Mouse (Mus musculus) kidney, embryonic 15.5 days (tissue): Measurements from ENCODE around the gene Flnb. TPM values are rescaled to one million over a fixed set of nuclear protein-coding genes. Genes with fewer than 3 reads are reported as not detected.

Experiments
- ATAC-seq: fragments of 200-750 bp; cut with Nextera tagmentation; replicated peaks from 2 replicates; pipeline ENCODE4 v1.8.0; 2017; ENCODE audit warnings: moderate TSS enrichment; ENCODE audit not compliant: low FRiP score
- H3K27ac ChIP-seq: fragments of 300-500 bp; sonication (generic); 2 replicates; pipeline ENCODE4 v1.5.1; 2015; ENCODE audit warnings: mild to moderate bottlenecking, inconsistent platforms
- H3K27me3 ChIP-seq: fragments of 300-500 bp; sonication (generic); 2 replicates; pipeline ENCODE4 v1.6.1; 2015; ENCODE audit warnings: inconsistent platforms
- H3K36me3 ChIP-seq: fragments of 300-500 bp; sonication (generic); 2 replicates; pipeline ENCODE4 v1.6.1; 2015; ENCODE audit warnings: inconsistent platforms
- H3K4me1 ChIP-seq: fragments of 300-500 bp; sonication (generic); 2 replicates; pipeline ENCODE4 v1.6.1; 2015; ENCODE audit warnings: inconsistent platforms
- H3K4me2 ChIP-seq: fragments of 300-500 bp; sonication (generic); 2 replicates; pipeline ENCODE4 v1.6.1; 2015; ENCODE audit warnings: moderate library complexity, mild to moderate bottlenecking, inconsistent platforms
- H3K4me3 ChIP-seq: fragments of 300-500 bp; sonication (generic); replicated peaks from 2 replicates; pipeline ENCODE4 v1.5.1; 2015; ENCODE audit warnings: mild to moderate bottlenecking, inconsistent platforms
- H3K9ac ChIP-seq: fragments of 300-500 bp; sonication (generic); 2 replicates; pipeline ENCODE4 v1.6.1; 2015; ENCODE audit warnings: mild to moderate bottlenecking, inconsistent platforms
- H3K9me3 ChIP-seq: fragments of 300-500 bp; sonication (generic); replicated peaks from 2 replicates; pipeline ENCODE4 v1.6.1; 2016; ENCODE audit warnings: inconsistent platforms
- WGBS: fragments of 180-500 bp; shearing (Covaris S2); methylation state at CpG from one replicate; pipeline ENCODE4 v1.1.7; 2015; ENCODE audit warnings: mixed read lengths; 5-methylcytosine and 5-hydroxymethylcytosine counted together
- polyA plus RNA-seq: library from polyadenylated mRNA; unstranded; fragments of >200 nt; fragmentation: Nextera tagmentation; extraction: Ambion mirVana; gene quantifications from 2 replicates; pipeline ENCODE4 v1.2.1, GENCODE M21; 2015

Flnb gene
- 19.4 and 20.6 TPM in 2 replicates for polyA plus RNA-seq

GRCm38 (mm10) chr14:7817770-7818462, at the start of gene Flnb:
TSS of gene Flnb (plus strand) at chr14:7817957.
- Histone ChIP-seq H3K36me3 (no peaks in the 10 kb centered on the region), H3K27ac (peak within 1 kb of the TSS; percentile 82), H3K4me2 (peak within 1 kb of the TSS; percentile 91), H3K9ac (peak within 1 kb of the TSS; percentile 73), H3K9me3 (no peaks in the 10 kb centered on the region), H3K4me3 (peak within 1 kb of the TSS; percentile 78), H3K4me1 (peaks cover 34% of the 10 kb centered on the region), H3K27me3 (no peaks in the 10 kb centered on the region)
- under 1% methylated on average over 49 of the region's 49 CpGs for WGBS
- peak; percentile 97 for ATAC-seq

DNA sequence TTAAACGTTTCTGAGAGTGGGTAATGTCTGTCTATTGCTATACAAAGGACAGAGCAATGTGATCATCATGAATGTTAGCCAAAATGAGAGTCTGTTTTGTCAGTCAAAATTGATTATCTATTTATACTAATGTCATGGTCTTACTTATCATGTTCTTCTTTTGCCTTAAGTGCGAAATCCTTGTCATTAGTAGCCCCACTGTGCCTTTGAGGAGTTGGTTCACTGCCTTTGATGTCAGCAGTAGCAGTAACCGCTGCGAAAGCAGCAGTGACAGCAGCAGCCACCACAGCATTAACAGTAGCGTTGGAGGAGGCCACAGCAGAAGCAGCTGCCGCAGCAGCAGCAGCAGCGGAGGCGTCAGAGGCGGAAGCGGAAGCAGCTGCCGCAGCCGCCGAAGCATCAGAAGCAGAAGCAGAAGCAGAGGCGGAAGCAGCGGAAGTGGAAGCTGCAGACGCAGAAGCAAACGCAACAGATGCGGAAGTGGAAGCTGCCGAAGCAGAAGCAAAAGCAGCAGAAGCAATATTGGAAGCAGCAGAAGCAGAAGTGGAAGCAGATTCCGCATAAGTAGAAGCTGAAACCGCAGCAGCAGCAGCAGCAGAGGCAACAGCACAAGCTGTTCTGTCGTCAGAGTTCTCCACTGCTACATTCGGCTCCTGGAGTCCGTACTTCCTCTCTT, 43.9 kb upstream of the Flnb start:
- ATAC-seq: peak; percentile 73; the same call in 1 of the 2 replicates
- Histone ChIP-seq H3K9me3 (no peaks in the 10 kb centered on the region), H3K36me3 (no peaks in the 10 kb centered on the region), H3K4me3 (peak overlapping the region; percentile 50), H3K27ac (peak overlapping the region; percentile 43; the same call in 1 of the 2 replicates), H3K9ac (peak overlapping the region; percentile 21; the same call in 1 of the 2 replicates), H3K4me1 (no peaks in the 10 kb centered on the region), H3K27me3 (no peaks in the 10 kb centered on the region), H3K4me2 (peak overlapping the region; percentile 60)
- WGBS: 41% methylated on average over 24 of the region's 24 CpGs

GRCm38 (mm10) chr14:7786073-7786472, 31.7 kb upstream of the Flnb start:
- peaks cover 2% of the 10 kb centered on the region; the same call in 1 of the 2 replicates for H3K4me1 ChIP-seq

GRCm38 (mm10) chr14:7789266-7790030, 28.3 kb upstream of the Flnb start:
- Histone ChIP-seq H3K36me3 (no peaks in the 10 kb centered on the region), H3K4me3 (no peak overlapping the region), H3K27me3 (peaks cover 6% of the 10 kb centered on the region; the same call in 1 of the 2 replicates), H3K9me3 (no peaks in the 10 kb centered on the region), H3K4me1 (peaks cover 12% of the 10 kb centered on the region), H3K4me2 (no peak overlapping the region), H3K27ac (no peak overlapping the region), H3K9ac (no peak overlapping the region)
- ATAC-seq: no peak
- 82% methylated on average over 7 of the region's 7 CpGs for WGBS

More at GRCm38 (mm10) chr14:7786073-7786472, 31.7 kb upstream of the Flnb start:
- Histone ChIP-seq H3K27me3 (no peaks in the 10 kb centered on the region), H3K4me2 (no peak overlapping the region), H3K36me3 (no peaks in the 10 kb centered on the region), H3K9ac (no peak overlapping the region), H3K9me3 (no peaks in the 10 kb centered on the region), H3K4me3 (no peak overlapping the region), H3K27ac (no peak overlapping the region)
- WGBS: 31% methylated on average over 13 of the region's 13 CpGs
- no peak for ATAC-seq

DNA sequence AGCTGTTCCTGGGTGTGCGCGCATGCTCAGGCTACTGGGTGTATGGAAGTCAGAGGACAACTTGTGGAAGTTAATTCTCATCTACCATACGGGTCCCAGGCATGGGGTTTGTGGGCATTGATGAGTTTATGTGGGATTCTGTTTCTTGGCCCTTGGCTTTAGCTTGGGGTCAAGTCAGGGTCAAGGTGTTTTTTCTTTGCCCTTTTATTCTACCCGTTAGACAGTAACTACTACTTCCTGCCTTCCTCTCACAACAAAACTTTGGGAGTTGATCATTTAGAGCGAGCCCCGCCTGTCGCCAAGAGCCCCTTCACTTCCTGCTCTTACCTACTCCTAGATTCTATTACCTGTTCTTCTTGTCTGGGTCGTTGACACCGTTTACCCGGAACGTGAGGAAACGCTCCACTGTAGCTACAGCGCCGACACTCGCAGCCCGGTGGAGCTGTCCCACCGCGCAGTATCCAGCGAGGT, 26.7 kb upstream of the Flnb start:
- WGBS: 13% methylated on average over 19 of the region's 19 CpGs
- Histone ChIP-seq H3K4me3 (peak overlapping the region; percentile 44), H3K4me1 (peaks cover 12% of the 10 kb centered on the region), H3K9ac (no peak overlapping the region), H3K4me2 (peak overlapping the region; percentile 81), H3K27ac (no peak overlapping the region), H3K27me3 (peaks cover 6% of the 10 kb centered on the region; the same call in 1 of the 2 replicates), H3K9me3 (no peaks in the 10 kb centered on the region), H3K36me3 (no peaks in the 10 kb centered on the region)
- ATAC-seq: 0 out of 2 replicates have a peak, but pooled peaks have one; percentile 10

DNA sequence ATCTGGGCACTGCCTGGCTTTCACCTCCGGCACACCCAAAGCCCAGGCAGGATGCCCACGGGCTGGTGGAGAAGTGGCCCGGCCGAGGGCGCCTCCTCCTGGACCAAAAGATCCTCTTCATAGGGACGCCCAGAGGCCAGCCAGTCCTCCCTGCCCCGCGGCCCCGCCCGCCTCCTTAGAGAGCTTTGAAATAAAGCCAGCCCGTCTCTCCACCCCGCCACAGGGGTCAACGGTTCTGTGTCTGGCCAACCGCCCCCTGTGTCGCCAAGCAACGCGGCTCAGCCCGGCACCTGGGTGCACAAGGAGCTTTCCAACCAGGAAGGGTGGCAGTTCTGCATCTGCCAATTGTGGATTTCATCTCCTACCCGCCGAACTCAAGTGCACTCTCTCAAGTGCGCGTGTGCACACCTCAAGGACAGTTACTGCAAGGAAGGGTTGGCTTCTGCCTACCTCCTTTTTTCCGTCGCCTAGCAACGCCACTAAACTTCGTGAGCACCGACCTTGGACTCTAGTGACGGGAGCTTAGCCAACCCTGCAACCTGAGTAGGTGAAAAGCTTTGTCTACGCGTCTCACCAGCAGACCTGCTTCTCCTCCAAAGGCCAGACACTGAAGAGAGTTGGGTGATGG, 26.1 kb upstream of the Flnb start, which contains the start of gene Gm26661:
Gm26661 (plus strand) TSS at position 56 of the 628 bp plus-strand sequence.
- ATAC-seq: peak; percentile 95
- H3K36me3 ChIP-seq: no peaks in the 10 kb centered on the region
- H3K9ac ChIP-seq: no peak within 1 kb of the TSS
- H3K27me3 ChIP-seq: peaks cover 6% of the 10 kb centered on the region; the same call in 1 of the 2 replicates
- peak within 1 kb of the TSS; percentile 44 for H3K4me3 ChIP-seq
- WGBS: 1% methylated on average over 30 of the region's 30 CpGs
- no peak within 1 kb of the TSS for H3K27ac ChIP-seq
- no peaks in the 10 kb centered on the region for H3K9me3 ChIP-seq
- H3K4me1 ChIP-seq: peaks cover 12% of the 10 kb centered on the region
- H3K4me2 ChIP-seq: peak within 1 kb of the TSS; percentile 81

GRCm38 (mm10) chr14:7795961-7796360, 21.8 kb upstream of the Flnb start:
- Histone ChIP-seq H3K27ac (no peak overlapping the region), H3K4me1 (peaks cover 11% of the 10 kb centered on the region), H3K9me3 (0 out of 2 replicates have a peak, but pooled peaks cover 4% of the 10 kb centered on the region), H3K36me3 (no peaks in the 10 kb centered on the region), H3K9ac (no peak overlapping the region), H3K27me3 (peaks cover 6% of the 10 kb centered on the region; the same call in 1 of the 2 replicates), H3K4me2 (no peak overlapping the region), H3K4me3 (no peak overlapping the region)
- ATAC-seq: no peak
- 90% methylated on average over 4 of the region's 4 CpGs for WGBS

- no peaks in the 10 kb centered on the region for H3K27me3 ChIP-seq
- H3K4me3 ChIP-seq: no peak overlapping the region
- no peaks in the 10 kb centered on the region for H3K4me1 ChIP-seq
- H3K36me3 ChIP-seq: no peaks in the 10 kb centered on the region
- no peak for ATAC-seq
- H3K9ac ChIP-seq: no peak overlapping the region
- H3K4me2 ChIP-seq: no peak overlapping the region
- 0 out of 2 replicates have a peak, but pooled peaks cover 5% of the 10 kb centered on the region for H3K9me3 ChIP-seq
- no peak overlapping the region for H3K27ac ChIP-seq
Measured at GRCm38 (mm10) chr14:7800611-7801010, 17.1 kb upstream of the Flnb start.

GRCm38 (mm10) chr14:7801831-7802230, 15.9 kb upstream of the Flnb start:
- no peak overlapping the region for H3K27ac ChIP-seq
- no peaks in the 10 kb centered on the region for H3K4me1 ChIP-seq
- ATAC-seq: no peak
- no peak overlapping the region for H3K4me2 ChIP-seq
- H3K36me3 ChIP-seq: no peaks in the 10 kb centered on the region
- H3K9ac ChIP-seq: no peak overlapping the region
- no peaks in the 10 kb centered on the region for H3K27me3 ChIP-seq
- 0 out of 2 replicates have a peak, but pooled peaks cover 5% of the 10 kb centered on the region for H3K9me3 ChIP-seq
- H3K4me3 ChIP-seq: no peak overlapping the region
- WGBS: 13% methylated on average over 4 of the region's 4 CpGs

DNA sequence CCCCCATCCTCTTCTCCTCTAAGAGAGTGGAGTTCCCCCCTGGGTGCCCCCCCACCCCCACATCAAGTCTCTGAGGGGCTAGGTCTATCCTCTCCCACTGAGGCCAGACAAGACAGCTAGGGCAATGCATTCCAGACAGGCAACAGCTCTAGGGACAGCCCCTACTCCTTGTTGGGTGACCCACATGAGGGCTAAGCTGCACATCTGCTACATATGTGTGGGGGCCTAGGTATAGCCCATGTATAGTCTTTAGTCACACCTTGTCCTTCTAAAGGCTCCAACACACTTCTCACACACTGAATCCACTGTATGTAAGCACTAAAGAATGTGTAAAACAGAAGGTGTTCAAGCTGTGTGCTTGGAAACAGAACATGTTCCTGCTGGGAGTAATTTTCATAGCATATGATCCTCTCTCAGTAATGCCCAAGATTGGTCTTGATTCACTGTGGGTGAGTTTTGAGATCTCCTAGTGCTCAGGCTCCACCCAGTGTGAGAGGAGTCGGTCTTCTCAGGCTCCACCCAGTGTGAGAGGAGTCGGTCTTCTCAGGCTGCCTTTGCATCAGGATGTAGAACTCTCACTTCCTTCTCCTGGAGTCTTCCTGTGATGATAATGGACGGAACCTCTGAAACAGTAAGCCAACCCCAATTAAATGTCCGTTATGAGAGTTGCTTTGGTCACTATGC, 13.7 kb upstream of the Flnb start:
- no peak for ATAC-seq
- WGBS: 63% methylated on average over 4 of the region's 4 CpGs
- H3K4me1 ChIP-seq: no peaks in the 10 kb centered on the region

GRCm38 (mm10) chr14:7804558-7804905, 13.2 kb upstream of the Flnb start:
- Histone ChIP-seq H3K9me3 (0 out of 2 replicates have a peak, but pooled peaks cover 5% of the 10 kb centered on the region), H3K27me3 (no peaks in the 10 kb centered on the region), H3K4me1 (no peaks in the 10 kb centered on the region), H3K27ac (no peak overlapping the region), H3K36me3 (no peaks in the 10 kb centered on the region), H3K4me3 (no peak overlapping the region), H3K4me2 (no peak overlapping the region), H3K9ac (no peak overlapping the region)
- 90% methylated on average over 2 of the region's 2 CpGs for WGBS
- no peak for ATAC-seq

More for the DNA sequence above, 13.7 kb upstream of the Flnb start:
- no peak overlapping the region for H3K4me2 ChIP-seq
- 0 out of 2 replicates have a peak, but pooled peaks cover 5% of the 10 kb centered on the region for H3K9me3 ChIP-seq
- no peaks in the 10 kb centered on the region for H3K36me3 ChIP-seq
- H3K9ac ChIP-seq: no peak overlapping the region
- H3K27ac ChIP-seq: no peak overlapping the region
- H3K27me3 ChIP-seq: no peaks in the 10 kb centered on the region
- no peak overlapping the region for H3K4me3 ChIP-seq
